Mouse (Mus musculus): Measurements from ENCODE around the gene Ski. TPM values are rescaled to one million over a fixed set of nuclear protein-coding genes. Genes with fewer than 3 reads are reported as not detected.

Ski gene
- polyA plus RNA-seq, 1 experiment from 2014 or later = 59.8 TPM

DNA sequence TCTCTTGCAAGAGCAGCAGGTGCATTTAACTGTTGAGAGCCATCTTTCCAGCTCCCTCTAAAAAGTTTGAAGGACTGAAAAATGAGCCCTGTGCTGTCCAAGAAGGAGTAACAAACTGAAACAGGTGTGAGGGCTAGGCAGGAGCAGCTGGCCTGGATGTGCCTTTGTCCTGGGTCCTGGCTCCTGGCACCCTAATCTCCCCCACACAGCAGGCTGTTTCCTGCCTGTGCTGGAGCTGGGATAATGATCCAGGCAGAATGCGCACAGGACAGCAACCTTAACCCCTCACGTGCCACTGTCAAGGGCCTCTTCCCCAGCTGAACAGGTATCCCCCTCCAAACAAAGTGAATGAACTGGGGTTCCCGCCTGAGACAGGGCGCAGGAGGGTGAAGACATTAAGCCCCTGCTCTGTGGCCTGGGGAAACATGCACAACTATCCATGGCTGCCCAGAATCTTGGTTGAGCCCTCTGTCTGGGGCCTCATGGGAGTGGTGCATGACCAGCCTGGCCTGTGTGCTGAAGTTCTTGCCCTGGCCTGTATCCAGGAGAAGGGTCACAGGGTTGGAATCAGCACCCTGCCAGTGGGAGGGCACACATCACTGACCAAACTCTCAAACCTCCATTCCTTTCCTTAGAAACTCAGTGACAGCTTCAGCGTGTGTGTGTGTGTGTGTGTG, 86.3 kb downstream of the Ski start:
- ChIA-PET POLR2A (interaction anchor here (1.6 kb wide), 1 partner anchor 87 kb away, joined by 3 read pairs; no protein-coding TSS in a partner anchor), CTCF (no interaction called here)
- no peak for ATAC-seq
- peak; percentile 51 for DNase-seq (ENCODE audit: low read depth, low spot score)
- no peak for TF ChIP-seq CTCF (IDR thresholded peaks at IDR 0.05)
- in situ Hi-C loops (cut with MboI; ENCODE audit: low pct_unique_long_range_greater_than_20kb) = loop anchor here (5.0 kb wide), 1 partner anchor 81 kb away; no protein-coding TSS in a partner anchor
- no peaks in the 10 kb centered on the region for H3K27me3 ChIP-seq

DNA sequence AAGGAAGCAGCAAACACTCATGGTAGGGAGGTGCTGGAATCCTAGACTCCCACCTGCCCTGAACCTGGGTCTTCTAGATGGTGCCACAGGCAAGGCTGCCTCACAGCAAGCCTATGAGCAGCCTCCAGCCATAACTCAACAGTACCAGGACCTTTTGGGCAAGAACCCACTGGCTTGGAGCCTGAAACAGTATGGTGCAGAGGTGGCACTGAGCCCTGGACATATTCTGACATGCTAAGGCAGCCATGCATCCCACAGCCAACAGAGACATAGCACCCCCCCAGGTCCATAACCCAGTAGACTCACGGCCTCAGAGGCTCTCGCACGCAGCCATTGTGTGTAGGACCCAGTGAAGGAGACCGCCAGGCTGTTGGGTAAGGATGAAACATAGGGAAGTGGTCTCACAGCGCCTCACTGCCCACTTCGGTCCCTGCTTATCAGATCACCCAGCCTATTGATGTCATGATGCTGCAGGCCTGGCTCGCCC, 87.7 kb downstream of the Ski start:
- in situ Hi-C loops (cut with MboI; ENCODE audit: low pct_unique_long_range_greater_than_20kb) = loop anchor here (5.0 kb wide), 1 partner anchor 83 kb away; no protein-coding TSS in a partner anchor
- no peak for DNase-seq (ENCODE audit: low read depth, low spot score)
- ATAC-seq = no peak
- no peak for TF ChIP-seq CTCF (IDR thresholded peaks at IDR 0.05)
- no peaks in the 10 kb centered on the region for H3K27me3 ChIP-seq
- ChIA-PET CTCF (no interaction called here), POLR2A (interaction anchor here (0.7 to 1.1 kb wide), 2 partner anchors 14 to 169 kb away, joined by 3 to 4 read pairs; no protein-coding TSS in a partner anchor)

GRCm38 (mm10) chr4:155133658-155134417, 88.6 kb downstream of the Ski start:
- CTCF ChIA-PET = no interaction called here
- POLR2A ChIA-PET = interaction anchor here (1.1 kb wide), 1 partner anchor 13 kb away, joined by 3 read pairs; no protein-coding TSS in a partner anchor
- in situ Hi-C loops (cut with MboI; ENCODE audit: low pct_unique_long_range_greater_than_20kb) = no loop called here
- DNase-seq (ENCODE audit: low read depth, low spot score) (no peak), ATAC-seq (no peak)
- TF ChIP-seq CTCF (IDR thresholded peaks at IDR 0.05) = no peak
- H3K27me3 ChIP-seq = no peaks in the 10 kb centered on the region

DNA sequence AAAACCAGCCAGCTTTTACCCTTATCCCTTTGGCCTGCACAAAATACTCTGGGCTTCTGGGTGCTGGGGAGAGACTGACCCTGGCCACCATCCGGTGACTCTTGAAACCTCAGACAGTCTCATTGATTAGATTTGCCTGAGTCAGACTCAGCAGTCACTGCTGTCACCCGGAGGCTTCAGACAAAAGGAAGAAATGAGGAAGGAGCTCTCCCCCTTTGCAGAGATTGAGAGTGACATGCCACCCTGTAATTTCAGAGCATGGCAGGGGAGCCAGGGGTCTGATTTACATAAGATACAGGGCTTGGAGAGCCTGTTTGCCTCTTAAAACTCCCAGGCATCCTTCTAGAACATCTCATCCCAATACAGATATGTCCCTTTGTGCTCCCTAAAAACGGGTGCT, 89.2 kb downstream of the Ski start:
- in situ Hi-C loops (cut with MboI; ENCODE audit: low pct_unique_long_range_greater_than_20kb) = no loop called here
- ATAC-seq (no peak), DNase-seq (ENCODE audit: low read depth, low spot score) (no peak)
- no peak for TF ChIP-seq CTCF (IDR thresholded peaks at IDR 0.05)
- CTCF ChIA-PET = no interaction called here
- POLR2A ChIA-PET = no interaction called here
- H3K27me3 ChIP-seq = no peaks in the 10 kb centered on the region

GRCm38 (mm10) chr4:155130616-155131015, 91.8 kb downstream of the Ski start:
- no peak for TF ChIP-seq CTCF (IDR thresholded peaks at IDR 0.05)
- in situ Hi-C loops (cut with MboI; ENCODE audit: low pct_unique_long_range_greater_than_20kb) = no loop called here
- DNase-seq (ENCODE audit: low read depth, low spot score) (no peak), ATAC-seq (no peak)
- no peaks in the 10 kb centered on the region for H3K27me3 ChIP-seq
- POLR2A ChIA-PET = no interaction called here
- CTCF ChIA-PET = no interaction called here

- no peaks in the 10 kb centered on the region for H3K27me3 ChIP-seq
- POLR2A ChIA-PET = no interaction called here
- DNase-seq (ENCODE audit: low read depth, low spot score) = peak; percentile 98
- no peak for TF ChIP-seq CTCF (IDR thresholded peaks at IDR 0.05)
- CTCF ChIA-PET = no interaction called here
- peak; percentile 79 for ATAC-seq
- in situ Hi-C loops (cut with MboI; ENCODE audit: low pct_unique_long_range_greater_than_20kb) = no loop called here
These were observed 92.4 kb downstream of the Ski start for GRCm38 (mm10) chr4:155129996-155130395.

DNA sequence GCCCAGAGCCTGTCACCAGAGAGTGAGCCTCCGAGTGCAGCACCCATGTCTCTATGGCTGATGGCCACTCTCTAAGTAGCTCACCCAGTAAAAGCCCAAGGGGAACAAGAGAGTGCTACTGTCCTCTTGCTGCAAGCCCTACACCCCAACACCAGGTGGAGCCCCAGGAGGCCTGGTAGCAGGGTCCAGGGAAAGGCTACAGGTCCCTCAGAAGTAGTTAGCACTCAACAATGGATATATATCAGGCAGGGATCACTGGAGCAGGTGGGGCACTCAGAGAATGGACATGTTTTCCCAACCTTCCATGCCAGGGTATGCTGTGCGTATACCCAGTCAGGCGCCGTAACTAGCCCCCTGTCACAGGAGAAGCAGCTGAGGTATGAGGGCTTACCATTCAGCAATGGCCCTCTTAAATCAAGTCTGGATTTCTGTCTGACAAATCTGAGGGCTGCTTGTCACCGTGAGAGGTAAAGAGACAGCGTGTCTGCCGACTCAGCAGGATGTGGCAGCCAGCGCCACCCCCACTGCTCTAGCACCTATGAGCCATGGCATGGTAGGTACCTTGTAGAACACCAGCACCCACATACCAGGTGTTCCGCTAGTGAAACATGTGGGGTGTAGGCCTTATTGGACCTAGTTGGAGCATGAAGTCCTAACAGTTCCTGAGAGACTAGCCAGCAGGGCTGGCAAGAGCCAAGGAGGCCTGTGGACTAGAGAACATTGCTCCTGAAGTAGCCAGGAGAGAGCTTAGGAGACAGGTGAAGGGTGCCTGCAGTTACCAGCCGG, 93.1 kb downstream of the Ski start:
- TF ChIP-seq CTCF (IDR thresholded peaks at IDR 0.05) = no peak
- no peaks in the 10 kb centered on the region for H3K27me3 ChIP-seq
- DNase-seq (ENCODE audit: low read depth, low spot score) = no peak
- in situ Hi-C loops (cut with MboI; ENCODE audit: low pct_unique_long_range_greater_than_20kb) = no loop called here
- ATAC-seq = peak; percentile 11
- ChIA-PET CTCF (interaction anchor here (1.2 kb wide), 1 partner anchor 14 kb away, joined by 3 read pairs; no protein-coding TSS in a partner anchor), POLR2A (no interaction called here)

DNA sequence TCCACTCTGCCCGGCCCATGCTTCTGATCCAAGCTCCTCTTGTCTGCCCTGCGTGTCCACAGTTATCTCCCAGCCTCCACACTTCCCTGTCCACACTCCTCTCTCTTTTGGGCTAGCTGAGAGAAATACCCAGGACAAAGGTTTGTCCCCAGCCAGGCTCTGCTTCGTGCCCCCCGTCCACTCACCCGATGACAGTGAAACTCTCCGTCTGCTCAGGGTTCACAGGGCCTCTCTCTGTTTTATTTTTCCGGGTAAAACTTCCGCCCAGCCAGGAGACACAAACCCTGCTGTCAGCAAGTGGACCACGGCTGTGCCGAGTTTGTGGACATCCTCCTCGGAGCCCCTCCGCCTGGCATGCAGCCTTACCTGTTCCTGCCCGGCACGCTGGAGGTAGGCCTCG, 94.0 kb downstream of the Ski start:
- H3K27me3 ChIP-seq = no peaks in the 10 kb centered on the region
- in situ Hi-C loops (cut with MboI; ENCODE audit: low pct_unique_long_range_greater_than_20kb) = no loop called here
- no peak for TF ChIP-seq CTCF (IDR thresholded peaks at IDR 0.05)
- no peak for DNase-seq (ENCODE audit: low read depth, low spot score)
- ChIA-PET CTCF (interaction anchor here (1.2 kb wide), 1 partner anchor 13 kb away, joined by 3 read pairs; no protein-coding TSS in a partner anchor), POLR2A (no interaction called here)
- ATAC-seq = no peak

GRCm38 (mm10) chr4:155126602-155127372, 95.6 kb downstream of the Ski start:
- CTCF ChIA-PET = interaction anchor here (1.4 kb wide), 1 partner anchor 17 kb away, joined by 6 read pairs; no protein-coding TSS in a partner anchor
- in situ Hi-C loops (cut with MboI; ENCODE audit: low pct_unique_long_range_greater_than_20kb) = no loop called here
- ATAC-seq (no peak), DNase-seq (ENCODE audit: low read depth, low spot score) (no peak)
- no peak for TF ChIP-seq CTCF (IDR thresholded peaks at IDR 0.05)
- POLR2A ChIA-PET = interaction anchor here (0.6 kb wide), 1 partner anchor 12 kb away, joined by 3 read pairs; no protein-coding TSS in a partner anchor
- H3K27me3 ChIP-seq = no peaks in the 10 kb centered on the region

- no peak for ATAC-seq
- in situ Hi-C loops (cut with MboI; ENCODE audit: low pct_unique_long_range_greater_than_20kb) = no loop called here
- ChIA-PET POLR2A (no interaction called here), CTCF (no interaction called here)
- no peak for TF ChIP-seq CTCF (IDR thresholded peaks at IDR 0.05)
- H3K27me3 ChIP-seq = no peaks in the 10 kb centered on the region
- no peak for DNase-seq (ENCODE audit: low read depth, low spot score)
These were observed 96.2 kb downstream of the Ski start for GRCm38 (mm10) chr4:155126194-155126593.

Measured in Patski (cell line).